Mouse (Mus musculus): ENCODE results near the gene Grik3.

- no peak for TF ChIP-seq POLR2A (IDR thresholded peaks at IDR 0.05; ENCODE audit: low read depth, low read length)
- TF ChIP-seq CTCF (IDR thresholded peaks at IDR 0.05; ENCODE audit: borderline replicate concordance, insufficient read depth, low read length), result no peak
Observed at GRCm38 (mm10) chr4:125573951-125574675, 83.6 kb downstream of the Grik3 start.

Measured in embryonic fibroblast, embryonic 13.5 days (primary cell).